Mouse (Mus musculus) cerebral cortex, adult 2 months (tissue): ENCODE data around the gene Myt1l.

Source experiments
- WGBS: fragments of 180-500 bp; shearing (Covaris S2); methylation state at CpG from one replicate; pipeline ENCODE4 v1.1.7; 2018; 5-methylcytosine and 5-hydroxymethylcytosine counted together

Myt1l gene

DNA sequence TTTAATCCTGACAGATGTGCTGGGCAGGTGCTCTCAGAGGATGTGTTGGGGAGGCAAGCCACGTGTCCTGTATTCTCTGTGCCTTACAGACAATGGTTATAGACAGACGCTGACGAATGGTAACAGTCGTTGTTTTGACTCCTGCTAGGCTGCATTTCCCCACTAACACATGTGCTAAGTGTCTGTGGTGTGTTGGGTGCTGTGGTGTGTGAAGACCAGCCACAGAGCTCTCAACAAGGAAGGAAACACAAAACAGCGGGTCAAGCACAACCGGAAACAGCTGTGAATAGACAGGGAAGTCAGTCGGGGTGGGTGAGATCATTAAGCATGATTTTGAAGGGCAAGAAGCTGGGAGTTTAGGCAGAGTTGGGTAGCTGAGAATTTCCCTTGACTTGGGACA lies 41.1 kb downstream of the Myt1l start:
- 57% methylated on average over 7 of the region's 7 CpGs for WGBS

GRCm38 (mm10) chr12:29570351-29570750 lies 42.2 kb downstream of the Myt1l start:
- WGBS = 67% methylated on average over 6 of the region's 6 CpGs

GRCm38 (mm10) chr12:29571613-29572012 lies 43.4 kb downstream of the Myt1l start:
- WGBS = 46% methylated on average over 5 of the region's 5 CpGs

DNA sequence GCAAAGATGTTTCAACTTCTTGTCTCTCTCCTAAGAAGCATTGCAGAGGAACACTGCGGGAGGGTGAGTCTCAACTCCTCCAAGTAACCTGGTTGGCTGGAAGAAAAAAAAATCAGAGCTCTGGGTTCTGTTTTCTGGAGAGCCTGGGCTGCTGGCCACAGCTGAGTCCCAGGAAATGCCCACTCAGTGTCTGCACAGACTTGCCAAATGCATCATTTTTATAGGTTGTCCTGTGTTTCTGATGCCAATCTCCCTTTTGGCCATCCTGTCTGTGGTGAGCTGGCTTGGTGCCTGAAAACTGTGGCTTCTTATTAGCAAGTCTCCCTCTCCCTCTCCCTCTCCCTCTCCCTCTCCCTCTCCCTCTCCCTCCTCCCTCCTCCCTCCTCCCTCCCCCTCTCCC lies 65.6 kb downstream of the Myt1l start:
- WGBS = 45% methylated on average over 1 of the region's 1 CpGs

DNA sequence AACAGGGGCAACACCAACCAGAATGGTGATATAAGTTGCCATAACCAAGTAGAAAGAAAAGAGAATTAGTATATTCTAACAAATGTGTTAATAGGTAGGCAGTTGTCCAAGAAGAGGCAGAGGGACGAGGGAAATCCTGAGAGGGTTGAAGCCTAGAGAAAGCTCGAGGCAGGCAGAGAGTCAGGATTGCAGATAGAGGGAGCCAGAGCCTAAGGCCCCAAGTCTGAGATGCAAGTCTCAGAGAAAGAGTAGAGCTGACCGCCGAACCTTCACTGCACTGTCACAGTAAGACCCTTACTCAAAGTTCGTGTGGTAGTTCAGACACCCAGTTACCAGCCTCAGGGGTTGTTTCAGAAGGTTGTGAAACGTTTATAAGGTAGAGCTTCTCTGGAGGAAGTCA lies 71.7 kb downstream of the Myt1l start:
- WGBS = 39% methylated on average over 6 of the region's 6 CpGs

DNA sequence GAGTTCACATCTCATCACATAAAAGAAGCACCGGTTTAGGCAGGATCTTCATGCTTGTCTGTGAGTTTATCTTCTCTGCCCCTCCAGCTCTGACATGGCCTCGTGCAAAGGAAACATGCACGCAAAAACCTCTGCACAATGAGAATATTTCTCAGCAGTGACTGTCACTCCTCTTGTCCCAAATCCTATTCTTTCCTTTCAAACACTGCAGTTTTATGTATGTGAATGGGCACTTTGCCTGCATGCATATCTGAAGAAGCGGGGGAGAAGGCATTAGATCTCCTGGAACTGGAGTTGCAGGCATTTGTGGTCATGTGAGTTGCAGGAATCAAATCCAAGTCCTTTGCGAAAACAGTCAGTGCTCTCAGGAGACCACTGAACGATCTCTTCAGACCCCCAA lies 73.0 kb downstream of the Myt1l start:
- 45% methylated on average over 6 of the region's 6 CpGs for WGBS

- 85% methylated on average over 7 of the region's 7 CpGs for WGBS
Observed at GRCm38 (mm10) chr12:29604659-29605058, 76.5 kb downstream of the Myt1l start.

GRCm38 (mm10) chr12:29605124-29605523 lies 76.9 kb downstream of the Myt1l start:
- 43% methylated on average over 5 of the region's 5 CpGs for WGBS

DNA sequence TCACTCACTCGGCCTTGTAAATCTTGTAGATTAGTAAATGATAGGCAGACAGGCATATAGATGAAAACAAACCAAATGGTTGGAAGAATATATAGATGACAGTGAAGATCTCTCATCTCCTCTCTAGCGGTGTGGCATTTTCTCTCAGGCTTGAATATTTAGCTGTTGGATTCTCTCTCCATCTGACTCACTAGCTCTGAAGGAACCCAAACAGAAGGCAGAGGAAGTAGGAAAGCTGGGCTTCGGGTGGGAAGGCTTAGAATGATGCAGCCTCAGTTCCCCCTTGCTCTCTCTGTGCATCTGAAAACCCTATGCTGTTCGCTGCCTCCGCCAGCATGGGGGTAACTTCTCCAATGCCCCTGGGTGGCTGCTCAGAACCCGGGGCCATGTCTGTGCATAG lies 78.0 kb downstream of the Myt1l start:
- 43% methylated on average over 6 of the region's 6 CpGs for WGBS

GRCm38 (mm10) chr12:29621530-29621929 lies 93.3 kb downstream of the Myt1l start:
- WGBS = 45% methylated on average over 5 of the region's 5 CpGs

DNA sequence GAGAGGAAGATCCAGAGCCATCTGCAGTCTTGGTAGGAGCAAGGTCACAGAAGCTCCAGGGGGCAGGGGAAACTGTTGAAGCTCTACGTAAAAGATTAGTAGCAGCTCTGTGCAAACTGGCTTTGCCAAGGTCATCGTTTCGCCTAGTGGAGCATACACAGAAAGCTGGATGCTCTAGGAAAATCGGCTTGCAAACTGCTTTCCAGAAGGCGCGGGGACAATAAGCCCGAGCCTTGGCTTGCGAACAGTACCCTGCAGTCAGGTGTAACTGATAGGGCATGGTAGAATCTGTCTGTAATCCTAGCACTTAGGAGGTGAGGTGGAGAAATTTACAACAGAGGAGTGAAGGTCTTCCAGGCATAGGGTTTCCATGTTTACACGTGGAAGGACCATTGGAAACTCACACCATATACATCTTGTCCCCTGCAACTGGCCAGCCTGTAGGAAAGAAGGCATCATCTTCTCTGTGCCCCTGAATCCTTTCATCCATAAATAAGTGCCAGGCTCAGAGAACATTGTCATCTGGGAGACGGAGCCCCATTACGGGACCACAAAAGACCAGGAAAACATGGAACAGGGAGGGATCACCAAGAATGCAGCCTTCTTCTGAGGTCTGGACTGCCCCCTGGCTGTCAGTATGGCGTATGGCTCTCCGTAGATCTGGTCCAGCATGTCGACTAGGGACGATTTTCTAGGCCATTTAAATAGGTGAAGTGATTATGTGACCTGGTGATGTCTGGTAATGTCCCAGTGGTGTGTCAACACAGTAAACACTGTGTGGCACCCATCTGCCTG lies 100.0 kb downstream of the Myt1l start:
- 65% methylated on average over 15 of the region's 15 CpGs for WGBS

DNA sequence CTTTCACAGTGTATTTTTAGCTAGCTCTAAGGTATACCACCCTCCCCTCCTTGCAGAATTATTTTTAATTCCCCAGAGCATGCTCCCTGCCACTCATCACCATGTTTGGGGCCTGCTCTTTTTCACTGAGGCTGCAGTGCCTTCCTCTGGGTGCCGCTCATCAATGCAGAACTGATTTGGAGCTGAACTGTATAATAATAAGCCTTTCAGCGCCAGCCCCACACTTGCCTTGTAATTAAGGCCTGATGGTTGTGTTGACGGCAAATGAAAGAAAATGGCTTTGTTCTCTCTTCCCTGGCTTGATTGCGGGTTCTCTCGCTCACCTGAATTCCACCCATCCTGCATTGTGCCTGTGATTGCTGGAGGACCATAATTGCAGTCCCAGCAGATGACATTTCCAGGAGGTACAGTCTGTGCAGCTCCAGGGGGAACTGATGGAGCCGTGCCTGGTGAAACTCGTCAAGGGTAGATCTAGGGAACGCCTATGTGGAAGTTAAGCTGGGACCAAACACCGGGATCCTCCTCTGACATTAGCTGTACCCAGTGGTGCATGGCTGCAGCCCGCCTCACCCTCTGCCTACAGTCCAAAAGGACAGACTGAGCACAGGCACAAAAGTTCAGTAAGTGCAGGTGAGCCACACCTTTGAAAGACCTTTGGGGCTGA lies 101.8 kb downstream of the Myt1l start:
- WGBS = 35% methylated on average over 10 of the region's 10 CpGs

GRCm38 (mm10) chr12:29634509-29634908 lies 106.3 kb downstream of the Myt1l start:
- 40% methylated on average over 2 of the region's 2 CpGs for WGBS

- 49% methylated on average over 11 of the region's 11 CpGs for WGBS
Observed at GRCm38 (mm10) chr12:29639543-29640196, 111.5 kb downstream of the Myt1l start.

DNA sequence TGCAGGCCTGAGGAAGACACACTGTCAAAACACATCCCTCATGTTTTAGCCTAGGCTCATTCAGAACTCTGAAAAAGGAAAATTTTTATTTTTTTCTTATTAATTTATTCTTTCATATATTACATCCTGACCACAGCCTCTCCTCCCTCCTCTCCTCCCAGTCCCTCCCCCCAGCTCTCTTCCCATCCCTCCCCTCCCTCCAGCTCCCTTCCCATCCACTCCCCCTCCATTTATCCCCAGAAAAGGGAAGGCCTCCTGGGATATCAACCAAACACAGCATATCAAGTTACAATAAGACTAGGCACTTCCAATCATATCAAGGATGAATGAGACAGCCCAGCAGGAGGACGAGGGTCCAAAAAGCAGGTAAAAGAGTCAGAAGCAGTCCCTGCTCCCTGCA lies 112.0 kb downstream of the Myt1l start:
- 68% methylated on average over 1 of the region's 1 CpGs for WGBS

DNA sequence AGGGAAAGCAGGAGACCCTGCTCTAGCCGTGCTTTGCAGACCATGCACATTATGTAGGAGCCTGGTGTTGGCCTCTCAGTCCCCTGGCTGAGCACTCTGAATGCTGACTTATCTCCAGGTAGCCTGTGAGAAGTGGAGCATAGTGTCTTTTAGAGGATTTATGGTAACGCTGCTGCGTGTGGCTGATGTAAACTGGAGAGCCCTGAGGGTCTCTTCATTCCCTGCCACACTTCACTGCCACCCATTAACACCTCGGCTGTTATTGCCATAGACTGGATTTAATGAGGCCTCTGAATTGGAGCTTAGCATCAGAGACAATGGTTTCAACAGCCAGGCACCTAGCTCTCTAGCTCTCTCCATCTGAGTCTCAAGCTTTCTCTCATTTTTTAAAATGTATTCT lies 114.7 kb downstream of the Myt1l start:
- 49% methylated on average over 4 of the region's 4 CpGs for WGBS

DNA sequence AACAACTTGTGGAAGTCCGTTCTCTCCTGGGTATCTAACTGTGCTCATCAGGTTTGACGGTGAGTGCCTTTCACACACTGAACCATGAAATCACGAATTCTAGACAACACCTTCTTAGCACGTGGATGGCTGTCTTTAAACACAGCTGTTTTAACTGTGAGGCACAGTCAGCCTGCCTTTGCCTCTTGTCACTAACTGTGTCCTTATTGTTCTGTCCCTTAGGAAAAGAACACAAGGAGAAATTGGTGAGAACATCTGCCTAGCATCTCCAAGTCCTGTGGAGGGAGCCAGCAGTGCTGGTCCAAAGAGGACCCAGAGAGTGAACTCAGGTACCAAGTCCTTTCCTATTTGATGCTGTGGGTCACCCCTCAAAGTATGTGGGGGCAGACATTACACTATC lies 115.9 kb downstream of the Myt1l start:
- 64% methylated on average over 4 of the region's 4 CpGs for whole genome bisulfite sequencing

- 83% methylated on average over 7 of the region's 7 CpGs for WGBS
Observed at GRCm38 (mm10) chr12:29644721-29645120, 116.5 kb downstream of the Myt1l start.

DNA sequence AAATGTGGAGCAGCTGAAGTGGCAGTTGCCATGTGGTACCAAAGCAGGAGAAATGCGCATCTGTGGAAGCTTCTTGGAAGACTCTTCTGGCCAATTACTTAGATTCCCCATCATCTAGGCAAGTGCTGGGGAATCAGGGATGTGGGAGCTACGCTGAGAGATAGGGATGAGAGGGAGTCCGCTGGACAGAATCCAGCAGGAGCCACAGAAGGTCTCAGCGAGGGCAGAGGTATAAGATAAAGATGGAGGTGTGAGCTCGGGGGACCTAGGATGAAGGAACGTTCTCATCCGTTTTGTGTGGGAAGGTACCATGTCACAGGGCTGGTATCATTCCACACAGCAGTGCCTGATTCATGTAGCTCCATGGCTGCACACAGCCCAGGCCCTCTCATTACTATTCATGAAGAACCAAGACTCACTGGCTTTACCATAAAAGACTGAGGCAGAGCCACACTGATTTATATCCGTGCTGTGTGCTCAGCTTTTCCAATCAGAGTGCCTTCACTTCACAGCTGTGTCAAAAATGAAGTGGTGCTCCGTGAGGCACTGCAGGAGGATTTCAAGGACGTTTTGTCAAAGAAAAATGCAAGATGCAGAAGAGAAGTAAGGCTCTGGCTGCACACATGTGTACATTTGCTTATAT lies 121.4 kb downstream of the Myt1l start:
- WGBS = 41% methylated on average over 10 of the region's 10 CpGs

- 89% methylated on average over 5 of the region's 5 CpGs for WGBS
Observed at GRCm38 (mm10) chr12:29652516-29652915, 124.3 kb downstream of the Myt1l start.

- WGBS = 33% methylated on average over 10 of the region's 10 CpGs
Observed at GRCm38 (mm10) chr12:29655197-29655632, 127.0 kb downstream of the Myt1l start.

- WGBS = 53% methylated on average over 12 of the region's 12 CpGs
Observed at GRCm38 (mm10) chr12:29655673-29656072, 127.5 kb downstream of the Myt1l start.
